Mouse (Mus musculus) limb, embryonic 13.5 days (tissue): Measurements from ENCODE around the gene Zic4. TPM values are rescaled to one million over a fixed set of nuclear protein-coding genes. Genes with fewer than 3 reads are reported as not detected.

Experiments
- ATAC-seq: fragments of 200-750 bp; cut with Nextera tagmentation; 2 replicates; pipeline ENCODE4 v1.8.0; 2017; ENCODE audit warnings: low read depth, moderate number of reproducible peaks, moderate TSS enrichment; ENCODE audit not compliant: low FRiP score
- H3K27ac ChIP-seq: fragments of 300-500 bp; sonication (generic); 2 replicates; pipeline ENCODE4 v1.5.1; 2015; ENCODE audit warnings: inconsistent platforms, mild to moderate bottlenecking, moderate library complexity
- H3K27me3 ChIP-seq: fragments of 300-500 bp; sonication (generic); 2 replicates; pipeline ENCODE4 v1.6.1; 2015; ENCODE audit warnings: mild to moderate bottlenecking, inconsistent platforms
- H3K36me3 ChIP-seq: fragments of 300-500 bp; sonication (generic); 2 replicates; pipeline ENCODE4 v1.6.1; 2015; ENCODE audit warnings: inconsistent platforms, mild to moderate bottlenecking, moderate library complexity
- H3K4me1 ChIP-seq: fragments of 300-500 bp; sonication (generic); 2 replicates; pipeline ENCODE4 v1.6.1; 2015; ENCODE audit warnings: inconsistent platforms
- H3K4me2 ChIP-seq: fragments of 300-500 bp; sonication (generic); replicated peaks from 2 replicates; pipeline ENCODE4 v1.6.1; 2015; ENCODE audit warnings: inconsistent platforms, mild to moderate bottlenecking, moderate library complexity
- H3K4me3 ChIP-seq: fragments of 300-500 bp; sonication (generic); 2 replicates; pipeline ENCODE4 v1.5.1; 2015; ENCODE audit warnings: moderate library complexity, mild to moderate bottlenecking, inconsistent platforms
- H3K9ac ChIP-seq: fragments of 300-500 bp; sonication (generic); 2 replicates; pipeline ENCODE4 v1.6.1; 2015; ENCODE audit warnings: mild to moderate bottlenecking, inconsistent platforms
- H3K9me3 ChIP-seq: fragments of 300-500 bp; sonication (generic); 2 replicates; pipeline ENCODE4 v1.6.1; 2016; ENCODE audit warnings: inconsistent platforms
- WGBS: fragments of 180-500 bp; shearing (Covaris S2); methylation state at CpG from one replicate; pipeline ENCODE4 v1.1.7; 2015; 5-methylcytosine and 5-hydroxymethylcytosine counted together
- polyA plus RNA-seq: library from polyadenylated mRNA; unstranded; fragments of >200 nt; fragmentation: Nextera tagmentation; extraction: Ambion mirVana; gene quantifications from 2 replicates; pipeline ENCODE4 v1.2.1, GENCODE M21; 2015

Zic4 gene
- polyA plus RNA-seq: 0.33 and 0.41 TPM in 2 replicates

DNA sequence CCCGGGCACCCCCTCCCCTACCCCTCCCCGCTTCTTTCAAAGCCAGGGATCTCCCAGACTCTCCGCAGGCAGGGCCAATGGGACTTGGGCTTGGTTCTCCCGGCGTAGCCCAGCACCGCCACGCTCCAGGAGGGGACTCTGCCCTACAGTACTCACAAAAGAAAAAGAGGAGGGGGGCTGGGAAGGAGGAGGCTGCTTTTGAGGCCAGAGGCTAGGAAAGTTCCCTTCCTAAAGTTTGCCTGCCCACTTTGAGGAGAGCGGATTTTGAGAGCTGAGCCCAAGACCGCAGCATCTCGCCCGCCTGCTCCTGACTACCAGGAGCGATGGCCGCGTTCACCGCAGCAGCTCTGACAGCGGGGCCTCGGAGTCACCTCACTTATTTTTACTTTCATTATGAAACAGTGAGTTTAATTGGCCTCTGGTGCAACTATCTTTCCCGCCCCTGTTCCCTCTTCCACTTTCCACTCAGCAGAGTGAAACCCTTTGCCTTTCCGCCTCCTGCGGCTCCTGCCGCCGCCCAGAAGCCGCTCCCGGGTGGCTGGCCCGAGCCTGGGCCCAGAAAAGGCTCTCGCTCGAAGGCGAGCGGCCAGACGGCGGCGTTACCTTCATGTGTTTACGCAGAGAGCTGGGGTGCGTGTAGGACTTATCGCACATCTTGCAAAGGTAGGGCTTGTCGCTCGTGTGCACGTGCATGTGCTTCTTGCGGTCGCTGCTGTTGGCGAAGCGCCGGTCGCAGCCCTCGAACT is at the start of gene Zic4:
TSS of gene Zic4 (plus strand) at position 558 of the 746 bp plus-strand sequence.
- Histone ChIP-seq H3K4me3 (peak within 1 kb of the TSS; percentile 39), H3K36me3 (no peaks in the 10 kb centered on the region), H3K4me1 (peaks cover 14% of the 10 kb centered on the region; the same call in 1 of the 2 replicates), H3K9ac (peak within 1 kb of the TSS; percentile 39; the same call in 1 of the 2 replicates), H3K4me2 (peak within 1 kb of the TSS; percentile 54), H3K27me3 (peaks cover 88% of the 10 kb centered on the region), H3K9me3 (no peaks in the 10 kb centered on the region), H3K27ac (no peak within 1 kb of the TSS)
- ATAC-seq: peak; percentile 60
- under 1% methylated on average over 45 of the region's 45 CpGs for WGBS

DNA sequence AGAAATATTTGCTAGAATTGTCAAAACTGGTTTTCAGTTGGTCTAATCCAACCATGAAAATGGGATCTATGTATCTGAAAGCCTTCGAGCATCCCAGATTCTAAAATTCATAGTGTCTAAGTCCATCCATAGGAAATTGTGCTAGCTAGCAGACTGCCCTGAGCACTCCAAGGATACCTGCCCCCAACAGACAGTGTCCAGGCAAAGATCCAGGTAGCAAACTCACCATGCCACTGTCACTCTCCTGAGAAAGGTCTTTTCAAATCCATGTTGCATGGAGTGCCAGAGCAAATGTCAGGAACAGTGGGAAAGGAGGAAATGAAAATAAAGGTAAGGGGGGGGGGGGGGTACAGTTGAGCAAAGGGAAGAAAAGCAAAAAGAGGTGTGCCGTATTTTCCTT is 14.6 kb upstream of the Zic4 start:
- Histone ChIP-seq H3K4me2 (no peak overlapping the region), H3K9me3 (no peaks in the 10 kb centered on the region; the same call in 1 of the 2 replicates), H3K36me3 (no peaks in the 10 kb centered on the region), H3K9ac (no peak overlapping the region), H3K4me3 (no peak overlapping the region), H3K27me3 (peaks cover 48% of the 10 kb centered on the region), H3K27ac (no peak overlapping the region), H3K4me1 (no peaks in the 10 kb centered on the region)
- no peak for ATAC-seq
- whole genome bisulfite sequencing: 74% methylated on average over 2 of the region's 2 CpGs

DNA sequence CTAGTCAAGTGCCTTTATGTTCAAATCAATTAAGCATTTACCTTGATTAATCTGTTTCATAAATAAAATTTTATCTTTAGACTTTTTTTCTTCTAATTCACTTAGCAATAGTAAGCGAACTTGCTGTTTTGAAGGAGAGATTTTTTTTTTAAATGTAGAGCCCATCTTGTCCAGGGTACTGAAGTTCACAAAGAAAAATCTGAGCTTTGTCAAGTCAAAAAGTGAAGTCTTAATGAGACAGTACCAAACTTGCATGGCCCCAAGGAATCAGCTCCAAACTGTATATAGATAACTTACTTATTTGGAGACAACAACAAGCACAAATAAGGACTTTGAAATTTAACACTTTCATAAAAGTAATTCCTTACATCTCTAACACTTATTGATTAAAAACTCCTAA is 13.5 kb upstream of the Zic4 start:
- Histone ChIP-seq H3K36me3 (no peaks in the 10 kb centered on the region), H3K4me1 (no peaks in the 10 kb centered on the region), H3K9me3 (no peaks in the 10 kb centered on the region), H3K4me3 (no peak overlapping the region), H3K27ac (no peak overlapping the region), H3K27me3 (peaks cover 58% of the 10 kb centered on the region), H3K4me2 (no peak overlapping the region), H3K9ac (no peak overlapping the region)
- ATAC-seq: no peak
- 36% methylated on average over 1 of the region's 1 CpGs for WGBS

- Histone ChIP-seq H3K36me3 (no peaks in the 10 kb centered on the region), H3K27ac (no peak overlapping the region), H3K4me3 (no peak overlapping the region), H3K4me1 (no peaks in the 10 kb centered on the region), H3K4me2 (no peak overlapping the region), H3K9me3 (no peaks in the 10 kb centered on the region), H3K27me3 (peaks cover 70% of the 10 kb centered on the region), H3K9ac (no peak overlapping the region)
- WGBS: 1% methylated on average over 16 of the region's 16 CpGs
- no peak for ATAC-seq
Measured at GRCm38 (mm10) chr9:91350211-91350791, 11.9 kb upstream of the Zic4 start.

DNA sequence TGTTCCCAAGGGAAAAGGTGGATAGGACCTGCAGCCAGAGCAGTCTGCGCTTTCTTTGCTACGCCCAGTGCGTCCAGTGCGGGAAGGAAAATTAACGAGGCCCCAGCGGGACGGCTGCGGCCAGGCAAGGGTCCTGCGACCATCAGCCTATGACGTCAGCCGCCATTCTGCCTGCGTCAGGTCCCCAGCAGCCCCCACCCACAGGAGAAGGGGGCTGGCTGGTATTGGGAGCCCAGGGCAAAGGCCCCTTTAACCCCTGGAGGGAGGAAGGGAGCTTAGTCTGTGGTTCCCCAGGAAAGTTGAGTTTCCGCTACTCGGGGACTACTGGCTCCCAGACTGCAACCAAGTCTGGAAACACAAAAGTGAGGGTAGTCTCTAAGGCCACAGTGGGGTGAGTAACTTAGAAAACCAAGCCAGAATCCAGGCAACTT is 11.3 kb upstream of the Zic4 start:
- 0% methylated on average over 14 of the region's 14 CpGs for whole genome bisulfite sequencing
- ATAC-seq: no peak

DNA sequence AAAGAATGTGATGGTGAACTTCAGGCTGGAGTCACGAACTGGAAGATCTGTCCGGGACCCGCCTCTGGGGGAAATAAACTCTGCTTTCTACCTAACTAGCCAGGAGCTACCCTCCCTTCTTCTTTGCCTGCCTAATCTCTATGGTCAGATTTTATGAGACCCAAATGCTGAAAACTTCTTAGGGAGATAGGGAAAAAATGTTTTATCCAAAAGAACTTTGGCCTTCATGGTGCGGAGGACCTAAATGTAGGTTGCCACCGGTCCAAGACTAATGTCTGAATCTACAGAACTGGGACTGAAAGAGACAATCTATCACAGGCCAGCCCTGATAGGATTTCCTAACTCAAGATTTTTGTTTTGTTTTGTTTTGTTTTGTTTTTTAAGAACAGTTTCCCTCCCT is 10.9 kb upstream of the Zic4 start:
- H3K9ac ChIP-seq: no peak overlapping the region
- H3K27ac ChIP-seq: no peak overlapping the region
- no peak overlapping the region for H3K4me2 ChIP-seq
- no peaks in the 10 kb centered on the region for H3K36me3 ChIP-seq
- no peak overlapping the region for H3K4me3 ChIP-seq
- no peaks in the 10 kb centered on the region for H3K9me3 ChIP-seq
- H3K4me1 ChIP-seq: 0 out of 2 replicates have a peak, but pooled peaks cover 6% of the 10 kb centered on the region
- peaks cover 76% of the 10 kb centered on the region for H3K27me3 ChIP-seq
- WGBS: 2% methylated on average over 5 of the region's 5 CpGs
- no peak for ATAC-seq

More for the DNA sequence above, 11.3 kb upstream of the Zic4 start:
- Histone ChIP-seq H3K27me3 (peaks cover 76% of the 10 kb centered on the region), H3K9me3 (no peaks in the 10 kb centered on the region), H3K9ac (no peak overlapping the region), H3K27ac (no peak overlapping the region), H3K4me1 (0 out of 2 replicates have a peak, but pooled peaks cover 5% of the 10 kb centered on the region), H3K4me2 (no peak overlapping the region), H3K4me3 (no peak overlapping the region), H3K36me3 (no peaks in the 10 kb centered on the region)

DNA sequence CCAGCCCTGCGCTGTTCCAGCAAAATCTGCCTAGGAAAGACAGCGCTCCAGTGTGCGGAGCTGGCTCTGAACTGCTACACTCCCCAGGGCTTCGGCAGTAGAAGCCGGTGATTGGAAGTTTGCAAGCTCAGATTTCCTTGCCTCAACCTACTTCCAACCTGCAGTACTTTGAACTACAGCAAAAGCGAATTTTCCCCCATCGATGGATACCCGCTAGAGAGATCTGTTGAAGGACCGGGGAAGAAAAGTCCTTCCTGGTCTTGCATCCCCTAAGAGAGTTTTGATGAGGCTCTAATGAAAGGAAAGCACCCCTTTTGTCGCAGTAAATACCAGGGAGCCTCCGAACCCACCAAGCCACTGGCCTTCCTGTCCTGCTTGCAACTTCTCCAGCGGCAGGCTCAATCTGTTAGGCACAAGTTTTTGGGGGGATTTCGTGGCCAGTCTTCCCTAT is 10.2 kb upstream of the Zic4 start:
- H3K36me3 ChIP-seq: no peaks in the 10 kb centered on the region
- 0 out of 2 replicates have a peak, but pooled peaks cover 6% of the 10 kb centered on the region for H3K4me1 ChIP-seq
- ATAC-seq: no peak
- no peak overlapping the region for H3K27ac ChIP-seq
- H3K9me3 ChIP-seq: no peaks in the 10 kb centered on the region
- peaks cover 82% of the 10 kb centered on the region for H3K27me3 ChIP-seq
- WGBS: 1% methylated on average over 13 of the region's 13 CpGs
- H3K4me3 ChIP-seq: no peak overlapping the region
- H3K9ac ChIP-seq: no peak overlapping the region
- H3K4me2 ChIP-seq: no peak overlapping the region

DNA sequence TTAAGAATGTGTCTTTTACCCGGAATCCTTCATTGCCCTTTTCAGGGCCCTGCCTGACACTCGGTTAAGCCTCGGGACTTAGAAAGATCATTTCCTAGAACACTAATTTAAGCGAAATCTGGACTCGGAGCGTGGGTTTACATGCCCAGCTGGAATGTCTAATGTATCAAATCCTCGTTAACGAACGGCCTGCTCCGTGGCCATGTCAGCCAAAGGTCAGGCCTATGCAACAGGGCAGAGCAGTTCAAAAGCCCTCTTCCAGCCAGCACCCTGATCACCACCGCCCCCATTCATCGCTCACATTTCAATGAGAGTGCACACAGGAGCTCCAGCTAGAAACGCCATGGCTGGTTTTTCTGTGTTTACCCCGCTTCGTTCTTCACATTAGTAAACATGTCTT is 9.4 kb upstream of the Zic4 start:
- no peak overlapping the region for H3K4me2 ChIP-seq
- H3K27me3 ChIP-seq: peaks cover 86% of the 10 kb centered on the region
- H3K4me1 ChIP-seq: 0 out of 2 replicates have a peak, but pooled peaks cover 6% of the 10 kb centered on the region
- ATAC-seq: no peak
- no peaks in the 10 kb centered on the region for H3K9me3 ChIP-seq
- H3K4me3 ChIP-seq: no peak overlapping the region
- H3K36me3 ChIP-seq: no peaks in the 10 kb centered on the region
- no peak overlapping the region for H3K9ac ChIP-seq
- no peak overlapping the region for H3K27ac ChIP-seq
- WGBS: 1% methylated on average over 15 of the region's 15 CpGs

- Histone ChIP-seq H3K4me3 (no peak overlapping the region), H3K27me3 (peaks cover 90% of the 10 kb centered on the region), H3K27ac (no peak overlapping the region), H3K4me2 (no peak overlapping the region), H3K36me3 (no peaks in the 10 kb centered on the region), H3K9me3 (no peaks in the 10 kb centered on the region), H3K4me1 (0 out of 2 replicates have a peak, but pooled peaks cover 6% of the 10 kb centered on the region), H3K9ac (no peak overlapping the region)
- no peak for ATAC-seq
- WGBS: 5% methylated on average over 37 of the region's 37 CpGs
Measured at GRCm38 (mm10) chr9:91353551-91354433, 8.4 kb upstream of the Zic4 start.

- Histone ChIP-seq H3K27ac (no peak overlapping the region), H3K9ac (no peak overlapping the region), H3K9me3 (no peaks in the 10 kb centered on the region), H3K4me1 (0 out of 2 replicates have a peak, but pooled peaks cover 6% of the 10 kb centered on the region), H3K27me3 (peaks cover 92% of the 10 kb centered on the region), H3K4me3 (no peak overlapping the region), H3K36me3 (no peaks in the 10 kb centered on the region), H3K4me2 (no peak overlapping the region)
- WGBS: 4% methylated on average over 22 of the region's 22 CpGs
- no peak for ATAC-seq
Measured at GRCm38 (mm10) chr9:91354434-91355269, 7.6 kb upstream of the Zic4 start.

GRCm38 (mm10) chr9:91355270-91355589 is 7.0 kb upstream of the Zic4 start:
- peak overlapping the region; percentile 29; the same call in 1 of the 2 replicates for H3K4me3 ChIP-seq
- no peak overlapping the region for H3K27ac ChIP-seq
- H3K9me3 ChIP-seq: no peaks in the 10 kb centered on the region
- H3K4me1 ChIP-seq: 0 out of 2 replicates have a peak, but pooled peaks cover 6% of the 10 kb centered on the region
- peaks cover 91% of the 10 kb centered on the region for H3K27me3 ChIP-seq
- no peaks in the 10 kb centered on the region for H3K36me3 ChIP-seq
- no peak for ATAC-seq
- H3K9ac ChIP-seq: no peak overlapping the region
- peak overlapping the region; percentile 54 for H3K4me2 ChIP-seq
- 0% methylated on average over 7 of the region's 7 CpGs for WGBS
